Mouse (Mus musculus) embryonic stem cell, embryonic (primary cell): Measurements from ENCODE around the gene Dbndd2.

Source experiments
- CTCF ChIA-PET, 4 experiments: fragments of 300-600 bp in 2 of 4; fragments of 350-600 bp in 2 of 4; sonication (Branson Sonifier 250); formaldehyde crosslinking; loops; one replicate each; lab custom pipeline; 2022; ENCODE audit warnings: inconsistent platforms in 2 of 4; lab: Charles Lee
- POLR2A ChIA-PET, 4 experiments: fragments of 300-600 bp in 2 of 4; fragments of 350-600 bp in 2 of 4; sonication (Branson Sonifier 250); formaldehyde crosslinking; loops; one replicate each; lab custom pipeline; 2022; ENCODE audit warnings: antibody characterized with exemption in 4 of 4, inconsistent platforms in 1 of 4; lab: Charles Lee

Gene Dbndd2

DNA sequence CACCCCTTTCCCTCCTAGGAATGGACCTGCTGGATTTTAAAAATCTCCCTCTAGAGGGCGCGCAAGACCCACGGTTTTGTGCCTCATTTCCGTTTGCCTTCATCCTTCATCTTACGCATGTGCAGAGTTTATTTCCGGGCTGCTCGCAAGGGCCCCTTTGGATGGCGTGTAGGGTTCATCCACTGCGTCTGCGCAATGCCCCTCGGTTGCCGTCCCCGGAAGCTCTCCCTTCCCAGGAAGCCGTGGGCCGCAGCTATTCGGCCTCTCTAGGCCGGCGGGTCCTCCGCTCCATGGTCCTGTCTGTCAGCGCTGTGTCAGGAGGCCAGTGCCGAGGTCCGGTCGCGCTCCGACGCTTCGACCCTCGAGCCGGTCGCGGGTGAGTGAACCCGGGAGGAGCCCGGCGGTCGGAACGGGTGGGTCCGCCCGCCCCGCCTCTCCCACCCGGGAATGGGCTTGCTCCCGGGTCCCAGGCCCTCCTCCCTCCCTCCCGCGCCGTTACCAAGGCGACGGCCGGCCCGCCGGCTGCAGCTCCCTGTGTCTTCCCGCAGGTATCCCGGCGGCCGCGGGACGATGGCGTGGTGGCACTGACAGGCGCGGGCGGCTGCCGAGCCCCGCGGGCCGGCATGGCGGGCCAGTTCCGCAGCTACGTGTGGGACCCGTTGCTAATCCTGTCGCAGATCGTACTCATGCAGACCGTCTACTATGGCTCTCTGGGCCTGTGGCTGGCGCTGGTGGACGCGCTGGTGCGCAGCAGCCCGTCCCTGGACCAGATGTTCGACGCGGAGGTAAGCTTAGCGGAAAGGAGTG, 25.0 kb upstream of the Dbndd2 start, which contains the start of gene Gm20458:
Gene Gm20458, plus strand, starts transcription at position 223 of the 807 bp plus-strand sequence.
- ChIA-PET POLR2A (interaction anchor here (0.5 to 36.5 kb wide), 56 partner anchors 9 to 450 kb away, joined by 3 to 985 read pairs (median 5); partner anchors contain the start of genes Sdc4 (in 4 of the 4), Acot8 (in 2 of the 4), Pigt (in 2 of the 4) and Zswim3 (in 2 of the 4)), CTCF (interaction anchor here (0.6 to 3.1 kb wide), 61 partner anchors 9 to 406 kb away, joined by 3 to 58 read pairs (median 4); partner anchors contain the start of genes Sdc4 (in 2 of the 4), Slpi (in 2 of the 4), Trp53tg5 (in 1 of the 4) and Wfdc10 (in 1 of the 4))

DNA sequence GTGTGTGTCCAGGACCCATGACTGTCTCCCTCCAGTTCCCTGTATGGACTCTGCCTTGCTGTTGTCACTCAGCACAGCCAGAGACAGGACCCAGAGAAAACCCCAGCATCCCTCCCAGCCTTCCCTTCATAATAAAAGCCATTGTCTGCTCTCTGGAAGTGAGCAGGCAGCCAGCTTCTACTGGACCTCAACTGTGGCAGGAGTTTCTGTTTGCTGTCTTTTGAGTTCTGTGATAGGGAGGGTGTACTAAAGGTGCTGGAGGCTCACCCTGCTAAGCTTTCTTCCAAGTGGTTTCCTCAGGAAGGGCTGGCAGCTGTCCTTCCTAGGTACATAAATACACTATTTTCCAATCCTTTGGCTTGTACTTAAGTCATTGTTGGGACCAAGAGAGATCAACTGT, 20.7 kb upstream of the Dbndd2 start:
- CTCF ChIA-PET = interaction anchor here in 1 of 4 experiments (1.1 kb wide), 1 partner anchor 48 kb away, joined by 3 read pairs; no protein-coding TSS in a partner anchor
- POLR2A ChIA-PET = interaction anchor here in 3 of 4 experiments (0.6 to 2.3 kb wide), 7 partner anchors 9 to 31 kb away, joined by 3 to 9 read pairs (median 4); partner anchors contain the start of genes Sdc4 (in 1 of the 3) and Trp53tg5 (in 1 of the 3)

DNA sequence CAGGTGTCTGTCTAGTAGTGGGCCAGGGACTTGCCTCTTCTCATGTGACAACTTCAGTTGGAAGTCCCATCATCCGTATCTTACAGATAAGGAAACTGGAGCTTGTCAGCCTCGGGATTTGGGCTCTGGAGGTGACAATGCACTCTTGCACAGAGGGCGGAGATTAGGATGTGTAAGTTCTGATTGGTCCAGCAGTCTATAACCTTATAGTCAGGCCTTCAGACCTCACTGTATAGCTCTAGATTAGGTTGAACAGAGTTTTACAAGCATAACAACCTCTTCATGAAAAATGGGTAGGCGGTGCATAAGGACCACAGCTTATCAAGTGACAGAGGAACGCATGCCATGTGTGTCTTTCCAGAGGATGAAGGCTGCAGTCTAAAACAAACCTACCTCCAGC, 19.1 kb upstream of the Dbndd2 start:
- CTCF ChIA-PET = interaction anchor here in 2 of 4 experiments (0.6 to 1.0 kb wide), 4 partner anchors 38 to 1499 kb away, joined by 3 to 9 read pairs (median 6); no protein-coding TSS in a partner anchor
- POLR2A ChIA-PET = interaction anchor here in 3 of 4 experiments (0.8 to 2.9 kb wide), 13 partner anchors 8 to 63 kb away, joined by 3 to 14 read pairs (median 4); partner anchors contain the start of genes Sys1 (in 2 of the 3) and Sdc4 (in 1 of the 3)

- ChIA-PET POLR2A (interaction anchor here (0.5 to 2.5 kb wide), 47 partner anchors 9 to 284 kb away, joined by 3 to 27 read pairs (median 4); partner anchors contain the start of genes Gm20458 (in 4 of the 4), Sdc4 (in 2 of the 4), Sys1 (in 2 of the 4) and Pigt (in 1 of the 4)), CTCF (interaction anchor here (0.5 to 2.6 kb wide), 97 partner anchors 9 to 906 kb away, joined by 3 to 58 read pairs (median 4); partner anchors contain the start of genes Gm20458 (in 4 of the 4), Eppin (in 2 of the 4), Sdc4 (in 2 of the 4) and Slpi (in 2 of the 4))
These were observed 15.7 kb upstream of the Dbndd2 start for GRCm38 (mm10) chr2:164470254-164470653.

DNA sequence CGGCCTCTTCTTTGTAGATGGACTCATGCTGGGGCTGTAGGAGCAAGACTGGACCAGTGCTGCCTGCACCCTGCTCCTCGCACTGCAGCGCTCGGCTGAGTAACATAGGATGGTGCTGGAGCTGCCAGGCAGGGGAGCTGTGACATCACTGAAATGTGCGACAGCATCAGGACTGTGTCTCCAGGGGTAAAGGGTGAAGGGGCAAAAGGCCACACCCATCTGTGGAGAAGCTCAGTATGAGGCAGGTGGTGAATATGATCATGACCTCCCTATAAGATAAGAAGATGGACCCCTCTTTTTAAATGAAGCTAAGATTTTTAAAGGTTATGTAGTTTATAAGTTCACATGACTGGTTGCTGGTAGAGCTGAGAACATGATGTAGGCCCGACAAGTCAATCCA, 12.3 kb upstream of the Dbndd2 start, which contains the start of gene Trp53tg5:
Gene Trp53tg5, minus strand, starts transcription at position 101 of the 400 bp plus-strand sequence.
- CTCF ChIA-PET = interaction anchor here in 3 of 4 experiments (0.5 to 1.6 kb wide), 3 partner anchors 13 to 75 kb away, joined by 3 to 20 read pairs (median 4); partner anchors contain the start of gene Gm20458 (in 1 of the 3)

GRCm38 (mm10) chr2:164486258-164487114, 580 bp downstream of the Dbndd2 start:
- ChIA-PET POLR2A (interaction anchor here in 3 of 4 experiments (0.5 to 4.2 kb wide), 17 partner anchors 11 to 333 kb away, joined by 3 to 18 read pairs (median 4); partner anchors contain the start of genes Pigt (in 2 of the 3), Sdc4 (in 2 of the 3) and Gm20458 (in 1 of the 3)), CTCF (interaction anchor here (0.6 to 4.6 kb wide), 13 partner anchors 12 to 266 kb away, joined by 3 to 28 read pairs (median 4); partner anchors contain the start of gene Gm20458 (in 1 of the 4))

More for the DNA sequence above, 12.3 kb upstream of the Dbndd2 start, which contains the start of gene Trp53tg5:
- POLR2A ChIA-PET = interaction anchor here in 2 of 4 experiments (0.8 to 1.3 kb wide), 5 partner anchors 9 to 30 kb away, joined by 3 to 5 read pairs (median 4); partner anchors contain the start of genes Gm20458 (in 1 of the 2) and Sys1 (in 1 of the 2)

DNA sequence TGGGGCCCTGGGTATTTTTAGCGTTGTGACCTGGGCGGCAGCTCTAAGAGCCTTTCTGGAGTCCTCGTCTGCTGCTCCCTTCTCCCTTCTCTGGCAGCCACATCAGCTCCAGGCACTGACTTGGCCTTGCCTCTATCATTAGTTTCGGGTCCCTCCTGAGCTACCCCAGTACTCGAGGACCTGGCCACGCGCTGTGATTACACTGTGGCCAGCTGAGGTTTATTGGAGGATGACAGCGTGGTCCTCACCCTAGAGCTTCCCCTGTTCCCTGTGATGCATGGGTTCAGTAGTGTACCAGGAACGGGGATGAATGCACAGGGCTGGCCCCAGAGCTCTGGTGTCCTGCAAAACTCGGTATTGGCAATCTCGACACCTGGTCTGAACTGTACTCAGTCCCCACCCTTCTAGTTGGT, 1.2 kb downstream of the Dbndd2 start:
- ChIA-PET POLR2A (interaction anchor here in 3 of 4 experiments (0.6 to 4.2 kb wide), 18 partner anchors 10 to 317 kb away, joined by 3 to 18 read pairs (median 3); partner anchors contain the start of genes Gm20458 (in 2 of the 3), Pigt (in 2 of the 3), Sdc4 (in 2 of the 3) and Acot8 (in 1 of the 3)), CTCF (interaction anchor here (0.5 to 4.6 kb wide), 13 partner anchors 13 to 265 kb away, joined by 3 to 28 read pairs (median 4); partner anchors contain the start of gene Gm20458 (in 1 of the 4))

- CTCF ChIA-PET = interaction anchor here in 3 of 4 experiments (1.0 to 4.6 kb wide), 7 partner anchors 17 to 98 kb away, joined by 3 to 28 read pairs (median 5); no protein-coding TSS in a partner anchor
- POLR2A ChIA-PET = interaction anchor here in 3 of 4 experiments (0.7 to 4.2 kb wide), 14 partner anchors 9 to 317 kb away, joined by 3 to 18 read pairs (median 3); partner anchors contain the start of genes Gm20458 (in 2 of the 3), Acot8 (in 1 of the 3), Pigt (in 1 of the 3) and Sdc4 (in 1 of the 3)
These were observed 1.9 kb downstream of the Dbndd2 start for GRCm38 (mm10) chr2:164487812-164488211.

DNA sequence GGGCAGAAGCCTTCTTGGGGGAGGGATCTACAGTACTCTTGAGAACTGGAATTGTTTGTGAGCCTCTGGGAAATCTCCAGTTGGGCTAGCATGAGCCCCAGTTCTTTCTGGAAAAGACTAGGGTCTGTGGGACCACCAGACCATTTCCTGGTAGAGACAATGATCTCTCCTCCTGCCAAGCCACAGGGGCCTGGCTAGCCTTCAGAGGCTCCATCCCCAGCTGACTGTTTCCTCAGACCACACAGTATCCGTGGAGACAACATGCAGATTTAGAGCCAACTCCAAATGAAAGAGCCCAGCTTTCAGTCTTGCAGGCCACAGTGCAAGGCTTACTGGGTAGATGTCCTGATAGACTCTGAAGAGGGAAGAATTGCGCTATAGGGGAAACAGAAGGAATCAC, 8.2 kb downstream of the Dbndd2 start:
- ChIA-PET CTCF (interaction anchor here in 3 of 4 experiments (0.6 to 1.8 kb wide), 4 partner anchors 24 to 959 kb away, joined by 3 to 6 read pairs (median 3); no protein-coding TSS in a partner anchor), POLR2A (interaction anchor here in 2 of 4 experiments (0.7 to 2.8 kb wide), 7 partner anchors 8 to 51 kb away, joined by 3 to 10 read pairs (median 3); partner anchors contain the start of gene Sdc4 (in 2 of the 2))

DNA sequence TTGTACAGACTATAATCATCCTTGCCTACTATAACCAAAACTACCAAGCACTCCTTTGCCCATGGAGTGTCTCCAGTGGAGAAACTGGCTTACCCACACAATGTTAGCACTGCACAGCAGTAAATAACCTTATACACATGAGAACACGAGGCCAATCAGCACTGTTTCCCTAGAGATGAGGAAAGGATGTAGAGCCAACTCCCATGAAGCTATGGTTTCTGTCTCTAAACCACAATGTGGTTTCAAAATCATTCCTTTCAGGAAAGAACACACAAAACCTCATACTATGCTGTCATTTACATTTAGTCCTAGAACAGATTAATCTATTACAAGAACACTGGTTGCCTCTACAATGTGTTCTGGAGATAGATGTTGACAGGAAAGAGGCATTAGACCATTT, 10.4 kb downstream of the Dbndd2 start:
- ChIA-PET CTCF (interaction anchor here in 2 of 4 experiments (1.4 to 1.7 kb wide), 2 partner anchors 26 to 106 kb away, joined by 3 to 11 read pairs; no protein-coding TSS in a partner anchor), POLR2A (interaction anchor here in 3 of 4 experiments (0.9 to 2.9 kb wide), 12 partner anchors 9 to 79 kb away, joined by 3 to 9 read pairs (median 5); partner anchors contain the start of genes Gm20458 (in 1 of the 3), Sdc4 (in 1 of the 3), Sys1 (in 1 of the 3) and Wfdc2 (in 1 of the 3))

GRCm38 (mm10) chr2:164496847-164497690, 11.2 kb downstream of the Dbndd2 start, which contains the start of gene Pigt:
TSS of gene Pigt (plus strand) at chr2:164497520.
- POLR2A ChIA-PET = interaction anchor here (0.6 to 2.9 kb wide), 28 partner anchors 10 to 426 kb away, joined by 3 to 20 read pairs (median 4); partner anchors contain the start of genes Gm20458 (in 2 of the 4), Sdc4 (in 1 of the 4), Stk4 (in 1 of the 4) and Sys1 (in 1 of the 4)
- CTCF ChIA-PET = interaction anchor here in 3 of 4 experiments (0.5 to 1.7 kb wide), 4 partner anchors 10 to 107 kb away, joined by 3 to 11 read pairs (median 4); no protein-coding TSS in a partner anchor

- POLR2A ChIA-PET = interaction anchor here (0.6 to 2.9 kb wide), 27 partner anchors 9 to 427 kb away, joined by 3 to 20 read pairs (median 4); partner anchors contain the start of genes Gm20458 (in 2 of the 4), Sdc4 (in 2 of the 4), Stk4 (in 1 of the 4) and Tomm34 (in 1 of the 4)
These were observed 11.9 kb downstream of the Dbndd2 start for GRCm38 (mm10) chr2:164497691-164498268.

GRCm38 (mm10) chr2:164499317-164499716, 13.4 kb downstream of the Dbndd2 start:
- POLR2A ChIA-PET = interaction anchor here in 3 of 4 experiments (0.6 to 1.5 kb wide), 4 partner anchors 11 to 378 kb away, joined by 3 to 6 read pairs (median 4); partner anchors contain the start of gene Trp53tg5 (in 1 of the 3)
- CTCF ChIA-PET = interaction anchor here in 3 of 4 experiments (0.5 to 1.8 kb wide), 9 partner anchors 11 to 117 kb away, joined by 3 to 5 read pairs (median 3); no protein-coding TSS in a partner anchor

More at GRCm38 (mm10) chr2:164497691-164498268, 11.9 kb downstream of the Dbndd2 start:
- CTCF ChIA-PET = interaction anchor here in 3 of 4 experiments (0.5 to 1.7 kb wide), 4 partner anchors 9 to 108 kb away, joined by 3 to 11 read pairs (median 4); no protein-coding TSS in a partner anchor
